Mouse (Mus musculus) limb, embryonic 14.5 days (tissue): ENCODE results near the gene Sptbn1. TPM values are rescaled to one million over a fixed set of nuclear protein-coding genes. Genes with fewer than 3 reads are reported as not detected.

Experiments
- ATAC-seq: fragments of 200-750 bp; cut with Nextera tagmentation; 2 replicates; pipeline ENCODE4 v1.8.0; 2017; ENCODE audit warnings: low read depth, moderate number of reproducible peaks, moderate TSS enrichment; ENCODE audit not compliant: low FRiP score
- DNase-seq: peaks from one replicate; pipeline ENCODE4 v3.0.0-alpha.2; 2015; ENCODE audit warnings: low spot score
- H3K27ac ChIP-seq: fragments of 300-500 bp; sonication (generic); replicated peaks from 2 replicates; pipeline ENCODE4 v1.5.1; 2014; ENCODE audit warnings: low read depth, mild to moderate bottlenecking, low read length, moderate library complexity, mixed read lengths
- H3K27me3 ChIP-seq: fragments of 300-500 bp; sonication (generic); 2 replicates; pipeline ENCODE4 v1.6.1; 2014; ENCODE audit warnings: low read length, mixed read lengths; ENCODE audit not compliant: control insufficient read depth, insufficient read depth
- H3K36me3 ChIP-seq: fragments of 300-500 bp; sonication (generic); 2 replicates; pipeline ENCODE4 v1.6.1; 2014; ENCODE audit warnings: mild to moderate bottlenecking, low read length, moderate library complexity, mixed read lengths; ENCODE audit not compliant: control insufficient read depth, insufficient read depth
- H3K4me1 ChIP-seq: fragments of 300-500 bp; sonication (generic); 2 replicates; pipeline ENCODE4 v1.6.1; 2014; ENCODE audit warnings: antibody characterized with exemption, low read length, mixed read lengths; ENCODE audit not compliant: control insufficient read depth, insufficient read depth
- H3K4me2 ChIP-seq: fragments of 300-500 bp; sonication (generic); replicated peaks from 2 replicates; pipeline ENCODE4 v1.6.1; 2014; ENCODE audit warnings: low read depth, mild to moderate bottlenecking, low read length, moderate library complexity; ENCODE audit not compliant: severe bottlenecking
- H3K4me3 ChIP-seq: fragments of 300-500 bp; sonication (generic); replicated peaks from 2 replicates; pipeline ENCODE4 v1.5.1; 2014; ENCODE audit warnings: low read length
- H3K9ac ChIP-seq: fragments of 300-500 bp; sonication (generic); 2 replicates; pipeline ENCODE4 v1.6.1; 2014; ENCODE audit warnings: mild to moderate bottlenecking, low read depth, low read length, moderate library complexity; ENCODE audit not compliant: severe bottlenecking
- H3K9me3 ChIP-seq: fragments of 300-500 bp; sonication (generic); 2 replicates; pipeline ENCODE4 v1.6.1; 2016; ENCODE audit warnings: low read length; ENCODE audit not compliant: control insufficient read depth
- POLR2A ChIP-seq: fragments of 200-500 bp; IDR thresholded peaks from 2 replicates; pipeline ENCODE4 v1.8.0; 2012; ENCODE audit warnings: inconsistent platforms, mild to moderate bottlenecking, moderate library complexity, borderline replicate concordance; ENCODE audit not compliant: insufficient read depth, insufficient read length; ENCODE audit errors: extremely low read depth
- WGBS: fragments of 180-500 bp; shearing (Covaris S2); extraction: QIAGEN DNeasy Blood & Tissue Kit; methylation state at CpG from one replicate; pipeline ENCODE4 v1.1.7; 2014; 5-methylcytosine and 5-hydroxymethylcytosine counted together
- polyA plus RNA-seq, 2 experiments: library from polyadenylated mRNA; depleted of rRNA in 1 of 2; stranded (reverse) in 1 of 2; unstranded in 1 of 2; fragments of >200 nt; fragmentation: Nextera tagmentation in 1 of 2; extraction: Ambion mirVana in 1 of 2; gene quantifications; 2 replicates each; pipeline versions ENCODE4 v1.2.1 to v1.2.3; 2012 to 2014

Gene Sptbn1
- polyA plus RNA-seq, 2 experiments: 101 to 120 TPM

GRCm38 (mm10) chr11:30200391-30200790 lies 67.6 kb downstream of the Sptbn1 start:
- Histone ChIP-seq H3K9me3 (no peaks in the 10 kb centered on the region), H3K27ac (no peak overlapping the region), H3K4me3 (no peak overlapping the region), H3K27me3 (no peaks in the 10 kb centered on the region), H3K4me2 (no peak overlapping the region), H3K9ac (no peak overlapping the region), H3K36me3 (peaks cover 4% of the 10 kb centered on the region; the same call in 1 of the 2 replicates), H3K4me1 (peaks cover 15% of the 10 kb centered on the region)
- no peak for TF ChIP-seq POLR2A
- DNase-seq: no peak
- ATAC-seq: no peak

- Histone ChIP-seq H3K4me3 (peak overlapping the region; percentile 46), H3K27ac (peak overlapping the region; percentile 67), H3K4me2 (peak overlapping the region; percentile 79), H3K9ac (peak overlapping the region; percentile 57), H3K27me3 (no peaks in the 10 kb centered on the region), H3K36me3 (peaks cover 4% of the 10 kb centered on the region; the same call in 1 of the 2 replicates), H3K4me1 (peaks cover 15% of the 10 kb centered on the region), H3K9me3 (no peaks in the 10 kb centered on the region)
- 1% methylated on average over 34 of the region's 34 CpGs for WGBS
- TF ChIP-seq POLR2A: no peak
- peak; percentile 91 for ATAC-seq
- peak; percentile 74 for DNase-seq
Observed at GRCm38 (mm10) chr11:30198091-30198675, 69.8 kb downstream of the Sptbn1 start.

GRCm38 (mm10) chr11:30197564-30198090 lies 70.3 kb downstream of the Sptbn1 start:
- no peak for TF ChIP-seq POLR2A
- Histone ChIP-seq H3K9me3 (no peaks in the 10 kb centered on the region), H3K4me3 (peak overlapping the region; percentile 46), H3K4me2 (peak overlapping the region; percentile 79), H3K36me3 (peaks cover 4% of the 10 kb centered on the region; the same call in 1 of the 2 replicates), H3K4me1 (peaks cover 15% of the 10 kb centered on the region), H3K27me3 (no peaks in the 10 kb centered on the region), H3K9ac (peak overlapping the region; percentile 57), H3K27ac (peak overlapping the region; percentile 67)
- 2% methylated on average over 21 of the region's 21 CpGs for WGBS
- peak; percentile 16 for DNase-seq
- ATAC-seq: peak; percentile 56

GRCm38 (mm10) chr11:30196368-30197070 lies 71.5 kb downstream of the Sptbn1 start:
- H3K4me1 ChIP-seq: peaks cover 18% of the 10 kb centered on the region
- no peaks in the 10 kb centered on the region for H3K9me3 ChIP-seq
- WGBS: 58% methylated on average over 4 of the region's 4 CpGs
- TF ChIP-seq POLR2A: no peak
- DNase-seq: no peak
- H3K36me3 ChIP-seq: no peaks in the 10 kb centered on the region
- H3K4me2 ChIP-seq: peak overlapping the region; percentile 79
- H3K27me3 ChIP-seq: no peaks in the 10 kb centered on the region
- no peak for ATAC-seq
- 0 out of 2 replicates have a peak overlapping the region, but pooled peaks have one; percentile 46 for H3K4me3 ChIP-seq
- H3K9ac ChIP-seq: no peak overlapping the region
- no peak overlapping the region for H3K27ac ChIP-seq

- WGBS: 70% methylated on average over 3 of the region's 3 CpGs
- H3K4me1 ChIP-seq: peaks cover 18% of the 10 kb centered on the region
- no peak for TF ChIP-seq POLR2A
- H3K27me3 ChIP-seq: no peaks in the 10 kb centered on the region
- H3K9ac ChIP-seq: no peak overlapping the region
- DNase-seq (no peak), ATAC-seq (no peak)
- H3K4me2 ChIP-seq: no peak overlapping the region
- no peaks in the 10 kb centered on the region for H3K9me3 ChIP-seq
- H3K36me3 ChIP-seq: no peaks in the 10 kb centered on the region
- no peak overlapping the region for H3K27ac ChIP-seq
- no peak overlapping the region for H3K4me3 ChIP-seq
Observed at GRCm38 (mm10) chr11:30195756-30196155, 72.2 kb downstream of the Sptbn1 start.
